Mouse (Mus musculus): ENCODE results near the gene Tex2.

DNA sequence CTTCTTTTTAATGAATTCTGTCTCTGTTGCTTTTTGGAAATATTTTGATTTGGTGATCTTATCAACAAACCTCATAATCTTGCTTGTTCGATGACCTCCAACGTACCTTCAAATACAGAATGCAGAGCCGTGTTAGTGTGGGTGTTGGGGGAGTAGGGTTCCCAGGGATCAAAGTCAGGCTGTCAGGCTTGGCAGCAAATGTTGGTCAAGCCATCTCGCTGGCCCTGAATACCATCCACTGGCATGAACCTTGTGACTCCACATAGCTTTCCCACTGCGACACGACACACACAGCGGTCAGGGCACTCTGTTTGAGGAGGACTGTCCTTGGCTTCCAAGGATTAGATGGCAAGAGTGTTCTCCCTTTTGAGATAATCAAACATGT, 101.2 kb downstream of the Tex2 start:
- no peak for TF ChIP-seq GABPA (IDR thresholded peaks at IDR 0.05; ENCODE audit: insufficient replicate concordance, low read depth, low read length)
- TF ChIP-seq MAFK (IDR thresholded peaks at IDR 0.05; ENCODE audit: insufficient replicate concordance, low read length): no peak
- TF ChIP-seq MEF2A (IDR thresholded peaks at IDR 0.05; ENCODE audit: borderline replicate concordance, low read depth, low read length): no peak
- no peak for TF ChIP-seq CTCF (conservative IDR thresholded peaks at IDR 0.05 in 1 of 2, IDR thresholded peaks at IDR 0.05 in 1 of 2; ENCODE audit: low read depth in 2 of 2, low read length in 2 of 2)
- no peak for TF ChIP-seq POLR2A (IDR thresholded peaks at IDR 0.05; ENCODE audit: low read depth, low read length)

Measured in CH12.LX (cell line).